ENCODE assay signal across 28 mouse cellular contexts in genomic region chrX:155177230-155177629, GRCm38 (mm10). TPM values are rescaled to one million over a fixed set of nuclear protein-coding genes. Genes with fewer than 3 reads are reported as not detected.
DNase-seq lines count a peak whose midpoint lies in the region; ATAC-seq lines count a peak whose summit lies in the region.
"Had no signal": no experiment of that assay in that cellular context is flagged by ENCODE, and none has a peak within 500 bp of the region (broad histone marks: within the 10 kb centered on the region; RNA-seq: fewer than 3 reads in every experiment).

No protein-coding gene starts in this region.

- no peak for ATAC-seq in midbrain, embryonic 13.5 days
- no peak for ATAC-seq in erythroblast, adult 5-6 weeks (replicated peaks; ENCODE audit: low FRiP score, poor library complexity, severe bottlenecking)
- ATAC-seq: CD4-positive, CD25-positive, alpha-beta regulatory T cell, adult 4 months; forebrain, embryonic 13.5 days; midbrain, embryonic 15.5 days had no signal

- H3K36me3 ChIP-seq in macrophage (ENCODE audit: inconsistent target) = no peaks in the 10 kb centered on the region
- no peaks in the 10 kb centered on the region for H3K36me3 ChIP-seq in midbrain, embryonic 13.5 days
- H3K36me3 ChIP-seq in limb, embryonic 10.5 days = no peaks in the 10 kb centered on the region
- H3K36me3 ChIP-seq: embryonic facial prominence, embryonic 10.5 days; G1E; limb, embryonic 15.5 days; midbrain, embryonic 15.5 days; neural tube, embryonic 15.5 days had no signal

- 15% methylated on average over 2 of the region's 2 CpGs for WGBS in macrophage (ENCODE audit: missing documents)
- 83% methylated on average over 2 of the region's 2 CpGs for WGBS in midbrain, embryonic 13.5 days
- 77% methylated on average over 2 of the region's 2 CpGs for WGBS in limb, embryonic 10.5 days

- no peak overlapping the region for H3K4me3 ChIP-seq in macrophage (ENCODE audit: inconsistent target)
- no peak overlapping the region for H3K4me3 ChIP-seq in midbrain, embryonic 13.5 days (replicated peaks)
- no peak overlapping the region for H3K4me3 ChIP-seq in limb, embryonic 10.5 days
- H3K4me3 ChIP-seq: embryonic facial prominence, embryonic 10.5 days; forebrain, embryonic 13.5 days; limb, embryonic 15.5 days; megakaryocyte, embryonic 14.5 days; midbrain, embryonic 15.5 days; neural tube, embryonic 15.5 days had no signal

- peak; percentile 86 for DNase-seq in heart, adult 11 months
- DNase-seq in heart, postnatal 36 days = no peak
- DNase-seq in lung, postnatal 25 days (ENCODE audit: low spot score) = peak; percentile 11
- DNase-seq in lung, postnatal 14 days = no peak
- no peak for DNase-seq in limb, embryonic 10.5 days (ENCODE audit: low spot score)
- DNase-seq: adrenal gland, postnatal 14 days; cerebellum, adult 2 months; cerebellum, postnatal 36 days; gastrocnemius, postnatal 14 days; kidney, postnatal 4 days; layer of hippocampus, postnatal 36 days; lung, embryonic 14.5 days had no signal

- H3K9ac ChIP-seq in midbrain, embryonic 13.5 days (replicated peaks) = no peak overlapping the region
- H3K9ac ChIP-seq: forebrain, embryonic 13.5 days; limb, embryonic 15.5 days; lung, embryonic 14.5 days; midbrain, embryonic 15.5 days; neural tube, embryonic 15.5 days had no signal

- no peaks in the 10 kb centered on the region for H3K9me3 ChIP-seq in midbrain, embryonic 13.5 days
- no peaks in the 10 kb centered on the region for H3K9me3 ChIP-seq in limb, embryonic 10.5 days (replicated peaks)
- H3K9me3 ChIP-seq: embryonic facial prominence, embryonic 10.5 days; forebrain, embryonic 13.5 days; G1E; limb, embryonic 15.5 days; midbrain, embryonic 15.5 days; neural tube, embryonic 15.5 days had no signal

- H3K79me2 ChIP-seq in macrophage (ENCODE audit: inconsistent target) = no peaks in the 10 kb centered on the region

- H3K4me1 ChIP-seq in midbrain, embryonic 13.5 days (replicated peaks) = no peaks in the 10 kb centered on the region
- no peaks in the 10 kb centered on the region for H3K4me1 ChIP-seq in limb, embryonic 10.5 days
- H3K4me1 ChIP-seq: embryonic facial prominence, embryonic 10.5 days; forebrain, embryonic 13.5 days; limb, embryonic 15.5 days; megakaryocyte, embryonic 14.5 days; midbrain, embryonic 15.5 days; neural tube, embryonic 15.5 days had no signal

- no peak overlapping the region for H3K4me2 ChIP-seq in midbrain, embryonic 13.5 days (replicated peaks)
- H3K4me2 ChIP-seq: forebrain, embryonic 13.5 days; limb, embryonic 15.5 days; lung, embryonic 14.5 days; midbrain, embryonic 15.5 days; neural tube, embryonic 15.5 days had no signal

- intact Hi-C loops in heart, postnatal 36 days (cut with DNase I) = no loop called here

- peak overlapping the region; percentile 71 for H3K27ac ChIP-seq in macrophage
- no peak overlapping the region for H3K27ac ChIP-seq in midbrain, embryonic 13.5 days
- H3K27ac ChIP-seq in limb, embryonic 10.5 days = no peak overlapping the region
- H3K27ac ChIP-seq: embryonic facial prominence, embryonic 10.5 days; forebrain, embryonic 13.5 days; limb, embryonic 15.5 days; midbrain, embryonic 15.5 days; neural tube, embryonic 15.5 days; stomach, postnatal 0 days had no signal

- no peaks in the 10 kb centered on the region for H3K27me3 ChIP-seq in midbrain, embryonic 13.5 days
- H3K27me3 ChIP-seq in limb, embryonic 10.5 days (ENCODE audit: low read depth, poor library complexity, severe bottlenecking) = no peaks in the 10 kb centered on the region
- H3K27me3 ChIP-seq: forebrain, embryonic 13.5 days; limb, embryonic 15.5 days; megakaryocyte, embryonic 14.5 days; midbrain, embryonic 15.5 days; neural tube, embryonic 15.5 days had no signal

RNA-seq across cellular contexts. Expression of gene Sat1, which starts 39.0 kb away (rescaled TPM):
- total RNA-seq in heart, postnatal 36 days (2021) = 10 to 100 TPM; 34.4 to 41.1 TPM
- 1,000 to 10,000 TPM in 25 of 26 experiments, 100 to 1,000 TPM in 1; 980 to 3,396 (median 1,945) TPM for total RNA-seq in macrophage (2018; cell fraction: chromatin; rRNA removed)
- 100 to 1,000 TPM; 322 to 833 (median 593) TPM for total RNA-seq in macrophage (2018; cell fraction: cytosol; rRNA removed)
- 1,000 to 10,000 TPM in 22 of 26 experiments, 100 to 1,000 TPM in 4; 882 to 3,224 (median 1,729) TPM for total RNA-seq in macrophage (2018; cell fraction: nucleus; rRNA removed)
- polyA plus RNA-seq in macrophage (2018) = 320 to 1,287 TPM (median 826 TPM) in 3 replicates
- polyA plus RNA-seq in midbrain, embryonic 13.5 days (2015; fragmentation: Nextera tagmentation; extraction: Ambion mirVana) = 70.8 and 72.8 TPM in 2 replicates
- 125 and 145 TPM in 2 replicates for total RNA-seq in erythroblast, adult 5-6 weeks (2015; ENCODE audit: low replicate concordance)
- total RNA-seq in erythroblast, adult 5-6 weeks (2017; ENCODE audit: low replicate concordance) = 78.6 and 150 TPM in 2 replicates
- polyA plus RNA-seq in limb, embryonic 10.5 days (2016; fragmentation: Nextera tagmentation; extraction: Ambion mirVana) = 50.8 and 58.7 TPM in 2 replicates

RNA-seq across cellular contexts. Expression of gene Cldn34b2, which starts 49.0 kb away (rescaled TPM):
- not detected for total RNA-seq in heart, postnatal 36 days (2021)
- under 1 TPM in 1 of 26 experiments, not detected in 25; 0.70 TPM for total RNA-seq in macrophage (2018; cell fraction: chromatin; rRNA removed)
- total RNA-seq in macrophage (2018; cell fraction: cytosol; rRNA removed) = under 1 TPM in 20 of 26 experiments, not detected in 6; 0.11 to 0.61 (median 0.24) TPM
- total RNA-seq in macrophage (2018; cell fraction: nucleus; rRNA removed) = under 1 TPM in 4 of 26 experiments, not detected in 22; 0.40 to 0.70 (median 0.53) TPM
- 0.23 to 0.36 TPM in 2 of 3 replicates, not detected in the other for polyA plus RNA-seq in macrophage (2018)
- not detected in 2 replicates for polyA plus RNA-seq in midbrain, embryonic 13.5 days (2015; fragmentation: Nextera tagmentation; extraction: Ambion mirVana)
- total RNA-seq in erythroblast, adult 5-6 weeks (2015; ENCODE audit: low replicate concordance) = not detected in 2 replicates
- total RNA-seq in erythroblast, adult 5-6 weeks (2017; ENCODE audit: low replicate concordance) = not detected in 2 replicates
- polyA plus RNA-seq in limb, embryonic 10.5 days (2016; fragmentation: Nextera tagmentation; extraction: Ambion mirVana) = not detected in 2 replicates
- total RNA-seq: adrenal gland, postnatal 14 days; G1E; gastrocnemius, postnatal 14 days; layer of hippocampus, postnatal 36 days; left cerebral cortex, postnatal 25 days had no signal
- polyA plus RNA-seq: CD4-positive, CD25-positive, alpha-beta regulatory T cell, adult 4 months; embryonic facial prominence, embryonic 10.5 days; forebrain, embryonic 13.5 days; G1E; heart, embryonic 16.5 days; hindbrain, embryonic 11.5 days; kidney, embryonic 14.5 days; limb, embryonic 15.5 days; lung, embryonic 14.5 days; midbrain, embryonic 15.5 days; neural tube, embryonic 15.5 days; stomach, postnatal 0 days had no signal

Comparison
In these comparisons a context has a peak if more than half of its experiments do, and no peak if none do; other contexts are left out.
1. DNase-seq: peak in heart, adult 11 months (single experiment) and lung, postnatal 25 days (single experiment); none in heart, postnatal 36 days (0 of 2), lung, postnatal 14 days (single experiment) and limb, embryonic 10.5 days (single experiment).